Mouse (Mus musculus) testis, adult 2 months (tissue): Measurements from ENCODE around the gene Mgat2.

Experiments
- CTCF ChIP-seq: fragments of 200-500 bp; IDR thresholded peaks from 2 replicates; pipeline ENCODE4 v1.5.1; 2012; ENCODE audit warnings: low read depth, mild to moderate bottlenecking, inconsistent platforms, low read length, moderate library complexity; ENCODE audit not compliant: control insufficient read depth, insufficient read depth, insufficient replicate concordance
- POLR2A ChIP-seq: fragments of 200-500 bp; IDR thresholded peaks from 2 replicates; pipeline ENCODE4 v1.6.1; 2012; ENCODE audit warnings: low read depth, mild to moderate bottlenecking, inconsistent platforms, low read length, moderate library complexity; ENCODE audit not compliant: control insufficient read depth

DNA sequence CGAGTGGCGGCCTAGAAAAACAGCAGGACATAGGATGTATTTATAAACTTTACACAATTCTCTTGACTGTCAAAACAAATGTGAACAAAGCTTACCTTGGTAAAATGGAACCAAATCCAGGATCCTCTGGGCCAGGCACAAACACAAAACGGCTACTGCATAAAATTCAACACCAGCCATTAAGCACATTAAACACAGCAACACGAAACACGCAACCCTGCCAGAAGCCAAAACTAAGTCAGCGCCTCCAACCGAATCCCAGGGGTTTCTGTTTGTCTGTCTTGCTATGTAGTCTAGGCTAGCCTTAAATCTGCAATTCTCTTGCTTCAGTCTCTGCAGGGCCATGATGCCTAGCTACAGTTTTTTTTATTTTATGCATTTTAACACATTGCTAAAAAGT lies 24.0 kb downstream of the Mgat2 start:
- TF ChIP-seq CTCF (no peak), POLR2A (no peak)
